Mouse (Mus musculus) kidney, adult 18-20 months (tissue): ENCODE measurements around the gene Tor3a.
A peak's percentile ranks its signal among the peaks of the same experiment; 100 is the strongest.

Experiments
- DNase-seq: peaks from one replicate; pipeline ENCODE4 v3.0.0; 2021

Tor3a gene

DNA sequence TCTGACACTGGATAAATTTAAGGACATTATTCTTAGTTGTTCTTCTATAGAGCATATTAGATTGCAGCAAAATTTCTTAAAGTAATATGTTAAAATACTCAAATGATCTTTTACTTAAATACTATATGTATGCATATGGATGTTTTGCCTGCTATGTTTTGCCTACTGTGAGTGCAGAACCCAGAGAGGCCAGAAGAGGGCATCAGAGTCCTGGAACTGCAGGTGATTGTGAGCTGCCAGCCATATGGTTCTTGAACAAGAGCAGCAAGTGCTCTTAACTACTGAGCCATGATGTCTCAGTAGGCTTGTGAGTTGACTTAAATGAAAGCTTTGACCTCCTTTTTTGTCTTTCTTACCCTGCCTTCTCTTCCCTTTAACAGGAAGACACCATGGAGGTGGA lies 43.2 kb downstream of the Tor3a start:
- DNase-seq, result no peak

DNA sequence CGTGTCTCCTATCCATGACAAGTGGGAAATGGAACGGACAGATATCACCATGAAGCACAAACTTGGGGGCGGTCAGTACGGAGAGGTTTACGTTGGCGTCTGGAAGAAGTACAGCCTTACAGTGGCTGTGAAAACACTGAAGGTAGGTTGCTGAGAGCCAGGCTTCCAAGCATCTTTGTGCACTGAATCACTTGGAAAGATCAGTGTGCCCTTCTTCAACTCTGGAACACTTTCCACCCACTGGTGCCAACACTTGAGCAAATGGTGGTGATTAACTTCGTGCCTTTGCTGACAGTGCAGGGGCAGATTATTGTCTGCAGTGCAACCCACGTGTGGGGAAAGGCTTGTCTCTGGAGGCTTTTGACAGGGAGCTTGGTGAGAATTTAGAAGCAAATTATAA lies 44.2 kb downstream of the Tor3a start:
- no peak for DNase-seq

DNA sequence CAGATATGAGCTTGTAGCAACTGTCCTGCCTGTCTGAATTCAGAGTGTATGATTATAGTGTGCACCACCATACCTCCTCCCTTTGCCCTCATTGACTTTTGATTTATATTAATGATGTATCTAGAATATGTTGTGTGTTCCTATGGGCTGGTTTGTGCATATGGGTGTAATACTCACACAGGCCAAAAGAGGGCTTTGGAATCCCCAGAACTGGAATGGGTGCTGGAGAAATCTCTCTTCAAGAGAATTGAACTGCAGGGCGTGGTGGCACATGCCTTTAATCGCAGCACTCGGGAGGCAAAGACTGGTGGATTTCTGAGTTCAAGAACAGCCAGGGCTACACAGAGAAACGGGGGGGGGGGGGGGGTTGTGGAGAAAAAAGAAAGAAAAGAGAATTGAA lies 47.4 kb downstream of the Tor3a start:
- DNase-seq, result no peak

DNA sequence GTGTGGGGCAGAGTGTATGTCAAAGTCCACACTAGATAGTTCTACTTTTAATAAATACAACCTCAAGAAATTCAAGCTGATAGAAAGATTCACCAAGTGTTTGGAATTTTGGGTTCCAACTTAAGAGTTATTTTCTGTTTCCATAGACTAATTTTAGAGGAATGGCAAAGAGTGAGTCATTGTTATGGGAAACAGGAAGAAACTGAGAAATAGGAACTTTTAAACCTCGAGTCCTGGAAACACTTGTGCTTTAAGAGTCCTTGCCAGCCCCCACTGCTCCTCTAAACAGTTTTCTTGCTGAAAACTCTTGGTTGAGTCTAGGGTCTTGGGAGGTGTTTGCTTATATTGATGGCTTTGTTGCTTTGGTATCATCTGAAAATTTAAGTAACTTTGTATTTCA lies 49.9 kb downstream of the Tor3a start:
- DNase-seq, result no peak

DNA sequence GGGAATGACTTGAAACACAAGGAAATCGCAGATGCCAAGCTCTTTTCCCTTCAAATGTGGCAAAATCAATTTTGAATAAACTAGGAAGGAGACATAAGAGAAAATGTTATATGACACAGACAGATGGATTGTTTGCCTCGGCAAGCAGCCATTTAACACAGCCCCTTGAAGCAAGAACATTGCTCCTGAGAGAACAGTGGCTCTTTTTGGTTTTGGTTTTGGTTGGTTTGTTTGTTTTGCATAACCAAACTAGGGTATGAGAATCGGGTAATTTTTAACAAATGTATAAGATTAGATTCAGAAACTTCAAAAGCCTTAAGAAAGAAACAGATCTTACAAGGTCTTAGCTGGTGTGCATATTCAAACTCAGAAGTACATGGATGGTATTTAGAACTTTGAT lies 53.2 kb downstream of the Tor3a start:
- no peak for DNase-seq

DNA sequence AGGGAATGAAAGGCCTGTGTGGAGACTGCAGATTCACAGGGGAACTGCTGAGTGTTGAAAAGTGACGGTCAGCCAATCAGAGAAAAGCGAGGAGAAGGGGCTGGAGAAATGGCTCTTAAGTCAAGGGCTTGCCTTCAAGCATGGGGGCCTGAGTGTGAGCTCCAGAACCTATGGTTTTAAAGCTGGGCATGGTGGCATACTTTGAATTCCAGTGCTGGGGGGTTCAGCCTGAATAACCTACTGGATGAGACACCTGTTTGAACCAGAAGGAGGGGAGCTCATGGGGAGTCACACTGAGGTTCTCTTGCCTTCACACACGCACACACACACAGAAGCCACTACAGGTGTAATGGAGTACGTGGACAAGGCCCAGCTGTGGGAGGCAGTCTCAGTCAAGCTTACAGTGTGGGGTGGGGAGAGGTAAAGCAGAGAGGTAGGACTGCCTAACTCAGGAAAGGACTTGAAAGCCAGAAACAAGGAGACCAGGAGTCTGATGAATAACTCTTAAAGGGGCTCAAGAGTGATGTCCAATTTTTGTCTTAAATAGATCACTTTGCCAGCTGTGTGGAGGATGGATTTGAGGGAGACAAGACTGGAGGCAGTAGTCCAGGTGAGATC lies 53.8 kb downstream of the Tor3a start:
- no peak for DNase-seq

DNA sequence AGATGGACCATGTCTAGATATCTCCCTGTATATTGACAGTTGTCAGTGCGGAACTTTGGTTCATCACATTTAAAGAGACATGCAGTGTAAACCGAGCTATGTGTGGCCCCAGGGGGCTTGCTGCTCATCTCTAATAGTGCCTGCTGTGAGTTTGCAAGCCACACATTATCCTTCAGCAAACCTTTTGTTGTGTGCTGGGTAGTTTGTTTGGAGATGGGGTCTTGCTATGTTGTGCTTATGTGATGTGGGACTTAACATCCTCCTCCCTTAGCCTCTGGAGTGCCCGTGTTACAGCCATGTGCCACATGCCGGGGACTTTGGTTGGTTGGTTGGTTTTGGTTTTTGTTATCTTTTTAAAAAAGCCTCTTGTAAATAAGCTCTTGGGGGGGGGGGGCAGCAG lies 56.3 kb downstream of the Tor3a start:
- DNase-seq, result no peak

DNA sequence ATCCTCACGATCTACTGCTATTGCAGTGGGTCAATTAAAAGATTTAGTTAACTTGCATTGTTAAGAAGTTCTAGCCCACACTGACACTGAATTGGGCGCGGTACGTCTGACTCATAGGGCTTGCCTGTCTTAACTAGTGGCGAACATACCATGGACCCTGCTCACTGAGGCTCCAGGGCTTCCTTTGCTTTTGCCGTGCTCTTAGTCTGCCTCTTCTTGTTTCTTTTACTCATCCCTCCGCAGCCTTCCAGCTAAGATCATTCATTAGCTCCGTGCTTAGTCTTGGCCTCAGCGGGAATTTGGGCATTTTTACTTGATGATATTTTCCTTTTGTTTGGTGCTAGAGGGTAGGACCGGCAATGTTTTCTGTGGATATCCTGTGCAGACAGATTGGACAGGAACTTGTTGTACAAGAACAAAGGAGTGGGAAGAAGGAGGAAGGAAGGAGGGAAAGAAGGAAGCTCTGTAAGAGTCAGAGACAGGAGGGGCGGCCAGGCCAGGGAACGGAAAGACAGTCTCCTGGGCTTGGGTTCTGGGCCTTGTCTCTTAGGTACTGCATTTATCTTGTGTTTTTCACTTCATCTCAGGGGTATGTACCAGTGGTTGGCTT lies 57.1 kb downstream of the Tor3a start:
- DNase-seq, result no peak

DNA sequence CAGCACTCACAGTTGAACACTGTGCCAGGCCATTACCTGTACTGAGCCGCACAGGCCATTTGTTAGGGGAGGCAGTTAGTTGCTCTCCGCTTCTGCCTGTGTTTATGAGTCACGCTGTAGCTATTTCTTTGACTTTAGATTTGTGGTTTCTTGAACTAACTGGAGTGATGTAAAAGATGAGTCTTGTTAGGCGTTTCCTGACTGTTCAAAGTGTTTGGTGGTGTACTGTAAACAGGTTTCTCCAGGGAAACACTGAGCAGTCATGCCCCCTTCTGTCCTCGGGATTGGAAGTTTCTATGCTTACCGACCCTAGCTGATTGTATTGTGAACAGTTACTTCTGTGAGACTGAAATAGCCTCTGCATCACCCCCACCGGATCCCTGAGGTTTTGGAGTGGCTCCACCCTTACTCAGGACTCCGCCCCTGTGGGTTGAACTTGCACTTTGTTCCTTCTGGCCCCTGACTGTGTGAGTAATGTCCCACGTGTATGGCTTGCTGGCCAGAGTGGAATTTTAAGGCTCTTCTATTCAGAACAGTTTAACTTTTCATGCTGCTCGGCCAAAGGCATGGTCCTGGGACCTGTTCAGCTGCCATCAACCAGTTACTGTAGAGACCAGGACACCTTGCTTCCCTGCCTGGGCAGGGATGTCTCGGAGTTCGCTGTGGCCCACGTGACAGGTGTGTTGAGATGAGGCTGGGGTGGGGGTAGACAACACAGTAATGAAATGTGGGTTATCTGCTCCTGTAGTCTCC lies 58.6 kb downstream of the Tor3a start:
- DNase-seq, result peak; percentile 85

DNA sequence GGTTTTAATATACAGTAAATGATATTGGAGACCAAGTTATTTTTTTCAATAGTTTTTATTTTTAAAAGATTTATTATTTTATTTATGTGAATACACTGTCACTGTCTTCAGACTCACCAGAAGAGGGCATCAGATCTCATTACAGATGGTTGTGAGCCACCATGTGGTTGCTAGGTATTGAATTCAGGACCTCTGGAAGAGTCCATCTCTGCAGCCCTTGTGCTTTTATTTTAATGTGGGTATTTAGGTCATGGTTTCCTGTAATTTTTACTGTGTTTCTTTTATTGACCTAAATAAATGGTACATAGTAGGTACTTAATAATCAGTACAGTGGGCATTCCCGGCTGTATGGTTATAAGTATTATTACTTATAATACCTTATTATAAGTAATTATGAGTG lies 59.4 kb downstream of the Tor3a start:
- no peak for DNase-seq

DNA sequence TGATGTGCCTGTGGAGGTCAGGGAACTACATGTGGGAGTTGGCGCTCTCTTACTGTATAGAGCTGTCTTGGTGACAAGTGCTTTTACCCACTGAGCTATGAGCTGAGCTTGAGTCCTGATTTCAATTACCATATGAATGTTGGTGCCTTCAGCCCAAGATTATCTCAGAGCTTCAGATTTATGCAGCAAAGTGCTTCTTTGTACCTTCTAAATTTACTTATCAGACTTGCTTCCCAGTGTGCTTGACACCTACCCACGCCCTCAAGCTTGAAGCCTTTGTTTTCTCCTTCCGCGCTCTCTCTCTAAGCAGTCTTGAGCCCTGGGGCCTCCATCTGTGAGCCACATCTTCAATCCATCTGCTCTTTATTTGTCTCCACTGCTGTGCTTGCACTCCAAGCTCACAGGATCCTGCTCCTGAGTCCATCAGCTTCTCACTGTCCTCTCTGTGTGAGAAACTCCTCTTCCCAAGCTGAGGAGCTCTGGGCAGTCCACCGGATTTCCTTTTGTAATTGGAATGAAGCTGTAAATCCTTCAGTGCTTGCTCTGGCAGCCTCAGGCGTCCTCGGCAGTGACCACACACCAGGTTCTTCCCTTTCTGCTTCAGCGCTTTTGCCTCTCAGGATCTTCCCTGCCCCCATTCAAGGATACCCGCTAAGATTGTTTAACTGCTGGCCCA lies 60.2 kb downstream of the Tor3a start:
- peak; percentile 37 for DNase-seq

DNA sequence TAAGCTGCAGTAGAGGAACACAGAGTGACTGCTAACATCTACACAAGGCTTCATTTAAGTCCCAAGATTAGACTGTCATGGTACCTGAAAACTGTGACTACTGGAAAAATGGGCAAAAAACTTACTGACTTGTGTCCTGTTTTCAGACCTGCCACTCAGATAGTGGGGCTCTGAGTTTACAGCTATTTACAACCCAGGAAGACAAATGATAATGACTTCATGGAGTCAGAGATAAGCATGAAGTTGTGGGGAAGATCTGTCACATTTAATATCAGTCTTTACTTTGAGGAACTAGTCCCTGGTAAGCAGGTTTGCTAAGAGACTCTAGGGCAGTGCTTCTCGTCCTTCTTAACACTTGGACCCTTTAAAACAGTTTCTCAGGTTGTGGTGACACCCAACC lies 63.9 kb downstream of the Tor3a start:
- no peak for DNase-seq

DNA sequence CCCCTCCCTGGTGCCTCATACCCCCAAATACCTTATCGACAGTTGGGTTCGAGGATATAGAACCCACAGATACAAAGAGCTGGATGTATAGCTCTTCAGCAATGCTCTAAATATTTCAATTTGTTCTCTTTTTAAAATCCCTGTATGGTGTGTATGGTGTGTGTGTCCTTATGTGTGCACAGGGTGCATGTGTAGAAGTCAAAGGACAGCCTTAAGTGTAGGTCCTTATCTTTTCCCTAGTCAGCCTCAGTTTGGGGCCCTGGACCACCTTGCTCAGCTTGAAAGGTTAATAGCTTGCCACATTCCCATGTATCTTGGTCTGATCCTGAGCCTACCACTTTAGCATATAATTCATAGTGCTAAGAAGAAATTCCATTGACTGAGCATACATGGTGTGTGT lies 65.7 kb downstream of the Tor3a start:
- no peak for DNase-seq

DNA sequence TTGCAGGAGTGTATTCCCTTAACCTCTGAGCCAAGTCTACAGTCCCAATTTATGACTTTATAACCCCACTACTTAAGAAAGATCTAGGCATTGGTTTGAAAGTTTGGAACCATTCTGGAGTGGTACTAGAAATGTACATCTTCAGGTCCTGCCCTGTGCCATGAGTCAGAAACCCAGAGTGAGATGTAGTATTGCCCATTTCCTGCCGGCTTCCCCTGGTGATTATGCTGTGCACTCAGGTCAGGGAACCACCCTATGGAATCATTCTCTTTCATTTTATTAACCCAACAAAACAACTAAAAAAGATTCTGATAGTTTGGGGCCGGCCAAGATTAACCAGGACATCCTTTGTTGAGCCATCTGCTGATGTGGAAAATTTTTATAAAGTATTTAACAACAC lies 68.2 kb downstream of the Tor3a start:
- DNase-seq, result no peak

DNA sequence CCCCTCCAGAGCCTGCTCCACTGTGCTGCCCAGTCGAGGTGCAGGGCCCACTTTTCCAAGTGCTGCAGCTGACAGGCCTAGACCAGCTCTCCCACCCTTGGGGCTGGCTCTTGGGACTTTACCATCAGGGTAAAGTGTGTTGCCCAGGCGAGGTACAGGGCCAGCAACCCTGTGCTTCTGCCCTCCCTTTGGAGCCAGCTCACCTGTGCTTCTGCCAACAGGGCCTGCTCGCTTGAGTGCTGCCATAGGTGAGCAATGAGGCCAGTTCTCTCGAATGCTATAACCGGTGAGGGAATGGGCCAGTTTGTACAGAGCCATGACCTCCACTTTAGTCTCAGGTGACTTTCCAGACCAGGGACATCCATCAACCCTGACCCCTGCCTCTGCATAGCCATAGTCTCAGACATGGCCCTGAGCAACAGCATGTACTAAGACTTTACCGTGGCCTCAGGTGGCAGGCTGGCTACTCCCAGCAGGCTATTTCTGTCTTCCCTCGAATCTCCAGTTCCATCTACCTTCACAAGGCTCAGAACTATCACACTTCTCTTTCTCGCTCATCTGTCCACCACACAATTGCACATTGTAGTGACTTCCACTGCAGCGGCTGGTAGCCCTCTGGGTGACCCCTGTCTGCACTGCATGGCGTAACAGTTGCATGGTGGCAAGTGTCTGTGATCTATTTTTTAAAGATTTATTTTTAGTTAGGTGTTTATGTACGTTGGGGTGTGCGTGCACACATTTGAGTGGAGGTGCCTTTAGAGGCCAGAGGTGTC lies 68.9 kb downstream of the Tor3a start:
- peak; percentile 28 for DNase-seq
